Mouse (Mus musculus) inflammation-experienced regulatory T-cells, adult 16 weeks (primary cell): ENCODE measurements around the gene Fam3c. TPM values are rescaled to one million over a fixed set of nuclear protein-coding genes. Genes with fewer than 3 reads are reported as not detected.

Source experiments
- polyA plus RNA-seq: library from polyadenylated mRNA; unstranded; fragments of 100-300 nt; shearing (Covaris generic); gene quantifications from one replicate; pipeline ENCODE4 v1.2.1, GENCODE M21; 2017

The Fam3c gene
- polyA plus RNA-seq, result 167 TPM

GRCm38 (mm10) chr6:22356086-22356507, at the start of gene Fam3c:
Gene Fam3c, minus strand, starts transcription at chr6:22356243.

GRCm38 (mm10) chr6:22288004-22288736, 67.9 kb downstream of the Fam3c start, which contains the start of gene Wnt16:
Gene Wnt16, plus strand, starts transcription at chr6:22288227.

Other genes starting within 250 kb of the Fam3c start
- gene Wnt16, start 68.0 kb downstream of the Fam3c start, polyA plus RNA-seq, result not detected